Mouse (Mus musculus) embryonic stem cell, embryonic (primary cell): ENCODE data around the gene Ankrd34a.

ENCODE experiments used
- CTCF ChIA-PET, 4 experiments: fragments of 300-600 bp in 2 of 4; fragments of 350-600 bp in 2 of 4; sonication (Branson Sonifier 250); formaldehyde crosslinking; loops; one replicate each; lab custom pipeline; 2022; ENCODE audit warnings: inconsistent platforms in 2 of 4; lab: Charles Lee
- POLR2A ChIA-PET, 4 experiments: fragments of 300-600 bp in 2 of 4; fragments of 350-600 bp in 2 of 4; sonication (Branson Sonifier 250); formaldehyde crosslinking; loops; one replicate each; lab custom pipeline; 2022; ENCODE audit warnings: antibody characterized with exemption in 4 of 4, inconsistent platforms in 1 of 4; lab: Charles Lee

Ankrd34a gene

GRCm38 (mm10) chr3:96636448-96636847 is 40.0 kb downstream of the Ankrd34a start:
- CTCF ChIA-PET = interaction anchor here in 1 of 4 experiments (0.5 to 1.1 kb wide), 2 partner anchors 86 to 546 kb away, joined by 3 read pairs; no protein-coding TSS in a partner anchor

GRCm38 (mm10) chr3:96639219-96639618 is 42.8 kb downstream of the Ankrd34a start:
- ChIA-PET CTCF (interaction anchor here (0.6 to 2.1 kb wide), 51 partner anchors 9 to 361 kb away, joined by 3 to 17 read pairs (median 4); partner anchors contain the start of genes Polr3gl (in 3 of the 4), Rbm8a (in 2 of the 4), Ankrd35 (in 1 of the 4) and Gm16253 (in 1 of the 4)), POLR2A (interaction anchor here (0.6 to 3.8 kb wide), 33 partner anchors 8 to 198 kb away, joined by 3 to 29 read pairs (median 4); partner anchors contain the start of genes Rbm8a (in 3 of the 4), Gm16253 (in 1 of the 4), Polr3gl (in 1 of the 4) and Txnip (in 1 of the 4))

More at GRCm38 (mm10) chr3:96636448-96636847, 40.0 kb downstream of the Ankrd34a start:
- POLR2A ChIA-PET = interaction anchor here in 2 of 4 experiments (0.9 to 3.9 kb wide), 4 partner anchors 10 to 79 kb away, joined by 3 to 16 read pairs (median 4); partner anchors contain the start of genes Itga10 (in 1 of the 2), Lix1l (in 1 of the 2), Polr3gl (in 1 of the 2) and Txnip (in 1 of the 2)

GRCm38 (mm10) chr3:96645018-96645649 is 48.7 kb downstream of the Ankrd34a start, which contains the start of gene Itga10:
Gene Itga10, plus strand, starts transcription at chr3:96645584.
- CTCF ChIA-PET = interaction anchor here (0.5 to 4.4 kb wide), 58 partner anchors 8 to 760 kb away, joined by 3 to 29 read pairs (median 4); partner anchors contain the start of genes Nudt17 (in 3 of the 4), Polr3gl (in 3 of the 4), Ankrd35 (in 2 of the 4) and Gm16253 (in 2 of the 4)

GRCm38 (mm10) chr3:96647365-96647764 is 50.9 kb downstream of the Ankrd34a start:
- POLR2A ChIA-PET = interaction anchor here in 2 of 4 experiments (1.0 to 2.9 kb wide), 9 partner anchors 8 to 146 kb away, joined by 3 to 16 read pairs (median 3); partner anchors contain the start of genes Gm42957 (in 1 of the 2) and Pex11b (in 1 of the 2)
- CTCF ChIA-PET = interaction anchor here in 1 of 4 experiments (0.6 to 2.5 kb wide), 5 partner anchors 8 to 102 kb away, joined by 3 to 5 read pairs (median 3); partner anchors contain the start of gene Nudt17

More at GRCm38 (mm10) chr3:96645018-96645649, 48.7 kb downstream of the Ankrd34a start, which contains the start of gene Itga10:
- POLR2A ChIA-PET = interaction anchor here in 3 of 4 experiments (0.5 to 3.8 kb wide), 26 partner anchors 9 to 120 kb away, joined by 3 to 32 read pairs (median 4); partner anchors contain the start of genes Rbm8a (in 3 of the 3), Gm16253 (in 2 of the 3), Pias3 (in 2 of the 3) and Gm42957 (in 1 of the 3)
